Mouse (Mus musculus) 3134 (cell line): ENCODE measurements around the gene Cacng1.

ENCODE experiments used
- DNase-seq: peaks from one replicate; pipeline ENCODE4 v3.0.0-alpha.2; 2011; ENCODE audit warnings: low spot score; ENCODE audit not compliant: insufficient read length; ENCODE audit errors: extremely low read depth

Gene Cacng1

GRCm38 (mm10) chr11:107716332-107716938 is at the start of gene Cacng1:
TSS of gene Cacng1 (minus strand) at chr11:107716522.
- DNase-seq, result no peak

DNA sequence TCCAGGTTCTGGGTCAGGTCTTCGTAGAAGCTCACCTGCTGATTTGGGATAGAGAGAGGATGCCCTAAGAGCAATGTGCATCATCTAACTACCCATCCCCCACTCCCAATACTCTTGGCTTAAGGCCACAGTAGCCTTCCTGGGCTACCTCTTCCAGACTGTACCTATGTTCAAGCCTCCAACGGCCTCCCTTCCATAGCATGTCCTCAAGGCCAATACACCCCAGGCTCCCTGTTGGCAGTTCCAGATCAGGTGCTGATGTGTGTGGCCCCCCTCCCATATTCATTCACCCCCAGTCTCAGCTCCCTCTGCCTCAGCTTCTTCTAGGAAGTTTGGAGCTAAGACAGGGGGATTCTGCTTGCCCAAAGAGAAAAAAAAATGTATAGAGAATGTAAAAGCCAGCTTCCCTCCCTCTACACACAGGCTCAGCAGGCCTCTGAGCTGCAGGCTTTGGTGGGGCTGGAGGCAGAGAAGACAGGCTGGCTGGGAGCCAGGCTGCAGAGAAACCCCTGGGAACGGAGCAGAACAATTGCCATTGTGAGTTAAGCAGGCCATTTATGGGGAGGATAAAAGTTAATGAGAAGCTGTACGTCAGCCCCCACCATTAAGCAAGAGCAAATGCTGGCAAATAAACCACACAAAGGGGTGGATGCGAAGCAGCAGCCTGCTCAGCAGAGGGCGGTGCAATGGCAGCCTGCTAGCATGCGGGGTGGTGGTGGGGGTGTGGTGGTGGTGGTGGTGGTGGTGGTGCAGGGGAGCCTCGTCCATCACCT is 46.6 kb upstream of the Cacng1 start:
- no peak for DNase-seq

DNA sequence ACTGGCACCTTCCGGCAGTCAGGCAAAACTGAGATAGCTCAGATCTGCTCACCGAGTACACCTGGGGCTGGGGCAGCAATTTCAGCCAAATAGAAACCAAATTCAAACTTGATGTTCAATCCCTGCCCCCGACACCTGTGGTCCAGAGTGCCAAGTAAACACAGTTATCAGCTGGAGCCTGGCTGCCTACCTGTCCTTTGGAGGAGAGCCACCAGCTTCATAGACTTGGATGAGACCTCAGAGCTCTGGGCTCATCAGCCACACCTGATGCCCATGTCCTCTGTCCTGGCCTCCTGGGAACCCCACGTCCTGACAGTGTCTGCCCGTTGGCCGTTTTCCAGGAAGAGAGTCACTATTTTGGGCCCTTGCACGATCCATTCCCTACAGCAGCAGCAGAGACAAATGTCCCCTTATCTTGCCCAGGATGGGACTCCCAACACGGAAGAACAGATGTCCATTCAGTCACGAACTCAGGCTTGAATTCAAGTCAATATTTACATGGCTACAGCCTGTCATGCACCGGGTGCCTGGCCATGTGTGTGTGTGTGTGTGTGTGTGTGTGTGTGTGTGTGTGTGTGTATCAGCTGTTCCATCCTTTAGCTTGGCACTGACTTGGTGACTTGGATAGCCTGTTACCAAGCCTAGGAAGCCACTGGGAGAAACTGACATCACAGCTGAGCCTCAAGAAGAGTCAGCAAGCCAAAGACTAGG is 45.6 kb upstream of the Cacng1 start:
- no peak for DNase-seq

DNA sequence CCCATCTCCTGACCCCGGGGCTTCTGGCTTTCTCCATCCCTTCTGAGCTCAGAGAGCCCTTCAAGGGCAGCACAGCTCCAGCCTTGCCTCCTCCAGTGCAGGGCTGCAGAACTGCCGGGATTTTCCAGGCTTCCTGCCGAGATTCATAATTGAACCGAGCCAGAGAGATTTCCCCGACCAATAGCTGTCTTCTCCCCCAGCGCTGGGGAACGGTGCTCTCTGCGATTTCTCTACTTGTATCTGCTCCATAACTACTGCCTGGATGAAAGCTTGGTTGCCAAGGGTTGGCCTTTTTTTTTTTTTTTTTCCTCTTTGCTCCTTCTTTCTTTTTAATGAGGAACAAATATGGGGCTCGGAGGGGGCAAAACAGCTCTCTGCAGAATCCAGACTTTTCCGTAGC is 43.7 kb upstream of the Cacng1 start:
- no peak for DNase-seq

GRCm38 (mm10) chr11:107759516-107759915 is 43.2 kb upstream of the Cacng1 start:
- no peak for DNase-seq

GRCm38 (mm10) chr11:107749114-107749513 is 32.8 kb upstream of the Cacng1 start:
- DNase-seq, result no peak

DNA sequence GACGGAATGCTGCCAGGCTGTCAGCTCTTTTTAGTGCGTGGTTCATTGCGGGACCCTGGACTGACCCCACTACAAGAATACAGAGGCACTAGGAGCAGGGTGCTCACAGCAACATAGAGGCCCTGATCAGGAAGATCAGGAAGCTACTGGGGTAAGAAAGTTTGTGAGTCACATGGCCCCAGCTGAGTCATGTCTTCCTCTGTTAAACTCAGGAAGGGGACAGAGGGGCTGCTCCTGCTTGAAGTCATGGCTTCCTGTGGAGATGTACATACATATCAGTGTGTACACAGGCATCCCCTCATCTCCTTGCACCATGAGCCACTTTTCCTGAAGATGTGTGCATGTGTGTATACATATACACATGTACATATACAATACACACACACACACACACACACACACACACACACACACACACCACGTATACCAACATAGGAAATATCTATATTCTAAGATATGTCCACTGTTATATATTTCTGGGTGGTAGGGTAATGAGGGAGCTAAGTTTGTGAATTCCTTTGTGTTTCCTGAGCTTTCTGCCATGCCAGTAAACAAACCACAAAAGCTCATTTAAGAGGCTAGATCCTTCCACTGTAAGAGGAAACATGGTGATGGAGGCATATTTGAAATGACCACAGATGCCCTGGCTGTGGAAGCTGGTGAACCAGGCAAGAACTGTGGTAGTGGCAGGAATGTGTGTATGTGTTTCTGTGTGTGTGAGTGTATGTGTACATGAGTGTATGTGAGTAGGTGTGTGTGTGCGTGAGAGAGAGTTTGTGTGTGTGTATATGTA is 32.1 kb upstream of the Cacng1 start:
- peak; percentile 20 for DNase-seq

GRCm38 (mm10) chr11:107743100-107743499 is 26.8 kb upstream of the Cacng1 start:
- DNase-seq, result no peak

- DNase-seq, result peak; percentile 19
Observed at GRCm38 (mm10) chr11:107738418-107739099, 22.2 kb upstream of the Cacng1 start.

- peak; percentile 54 for DNase-seq
Observed at GRCm38 (mm10) chr11:107737886-107738285, 21.6 kb upstream of the Cacng1 start.

DNA sequence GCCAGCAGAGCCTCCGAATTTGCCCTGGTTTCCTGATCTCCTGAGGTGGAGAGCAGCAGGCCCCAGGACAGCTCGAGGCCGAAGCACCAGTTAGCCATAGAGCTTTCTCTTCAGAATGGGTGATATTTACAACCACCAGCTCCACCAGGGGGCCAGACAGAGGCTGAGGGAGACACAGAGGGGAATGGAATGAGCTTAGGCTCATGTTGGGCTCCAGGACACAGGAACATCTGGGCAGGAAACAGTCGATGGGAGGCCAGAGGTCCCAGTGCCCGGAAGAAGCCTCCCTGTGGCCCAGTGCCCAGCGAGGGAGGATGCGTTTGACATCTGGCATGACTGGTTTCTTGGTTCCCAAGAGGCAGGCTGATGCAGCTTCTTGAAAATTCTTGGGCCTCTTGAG is 17.8 kb upstream of the Cacng1 start:
- peak; percentile 51 for DNase-seq

- DNase-seq, result peak; percentile 72
Observed at GRCm38 (mm10) chr11:107731498-107731897, 15.2 kb upstream of the Cacng1 start.

DNA sequence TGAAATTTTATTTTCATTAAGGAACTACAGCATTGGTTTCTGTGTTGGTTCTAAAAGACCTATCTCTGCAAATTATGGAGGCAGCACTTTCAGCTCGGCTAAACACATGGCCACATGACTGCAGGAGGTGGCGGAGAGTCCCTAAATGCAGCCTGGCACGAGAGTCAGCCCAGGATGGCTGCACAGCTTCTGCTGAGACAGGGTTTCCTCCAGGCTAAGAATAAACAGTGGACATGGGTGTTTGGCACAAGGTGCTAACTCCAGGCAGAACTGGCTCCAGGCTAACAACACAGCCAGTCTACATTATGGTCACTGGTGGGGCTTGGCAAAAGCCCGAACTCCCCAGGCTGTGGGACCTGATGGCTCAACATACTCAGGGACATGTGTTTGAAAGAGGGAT is 14.6 kb upstream of the Cacng1 start:
- DNase-seq, result peak; percentile 41

GRCm38 (mm10) chr11:107729141-107729540 is 12.8 kb upstream of the Cacng1 start:
- no peak for DNase-seq

DNA sequence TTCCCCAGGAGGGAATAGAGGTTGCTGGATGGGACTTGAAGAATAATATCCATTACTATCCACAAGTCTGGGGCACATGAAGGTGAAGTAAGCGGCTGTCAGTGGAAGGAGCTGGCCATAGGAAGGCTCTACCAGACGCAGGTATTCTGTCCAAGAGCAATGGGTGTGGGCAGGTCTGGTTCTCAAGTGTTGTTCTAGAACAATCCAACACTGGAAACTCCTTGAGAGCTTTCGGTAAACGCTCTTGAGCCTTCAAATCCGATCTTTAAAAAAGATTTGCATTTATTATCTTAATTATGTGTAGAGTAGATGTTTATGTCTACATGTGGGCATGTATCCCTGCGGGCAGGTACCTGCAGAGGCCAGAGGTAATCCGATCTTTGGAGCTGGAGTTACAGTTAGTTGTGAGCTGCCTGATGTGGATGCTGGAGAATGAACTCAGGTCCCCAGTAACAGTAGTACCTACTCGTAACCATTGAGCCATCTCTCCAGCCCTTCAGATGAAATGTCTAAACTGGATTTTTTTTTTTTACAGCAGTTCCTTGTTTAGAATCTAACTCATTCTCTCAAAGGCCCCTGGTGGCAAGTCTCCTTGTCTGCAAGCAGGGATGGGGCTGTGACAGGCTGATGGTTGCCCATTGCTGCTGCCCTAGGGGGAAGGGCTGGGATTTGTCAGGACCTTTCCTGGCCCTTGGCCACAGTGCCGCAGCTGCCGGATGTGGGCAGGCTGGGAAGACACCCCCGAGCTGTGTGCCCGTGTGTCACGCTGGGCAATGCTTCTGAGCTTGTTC is 11.9 kb upstream of the Cacng1 start:
- DNase-seq, result peak; percentile 89

DNA sequence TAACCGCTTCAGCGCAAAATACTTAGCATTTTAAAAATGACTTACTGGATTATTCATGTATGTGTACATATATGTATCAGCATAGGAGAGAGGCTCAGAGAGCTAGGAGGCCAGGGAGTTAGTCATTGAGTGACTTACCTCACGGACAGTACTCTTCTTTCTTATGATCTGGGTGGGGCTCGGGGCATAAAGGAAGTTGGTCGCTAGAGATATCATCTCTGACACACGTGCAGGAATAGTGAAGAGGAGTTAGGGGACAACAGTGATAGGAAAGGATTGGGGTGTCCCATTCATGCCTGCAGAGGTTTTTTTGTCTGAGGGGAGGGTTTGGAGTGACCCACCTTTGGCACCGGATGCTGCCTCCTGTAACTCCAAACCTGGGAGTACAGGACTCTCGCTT is 8.3 kb upstream of the Cacng1 start:
- no peak for DNase-seq

DNA sequence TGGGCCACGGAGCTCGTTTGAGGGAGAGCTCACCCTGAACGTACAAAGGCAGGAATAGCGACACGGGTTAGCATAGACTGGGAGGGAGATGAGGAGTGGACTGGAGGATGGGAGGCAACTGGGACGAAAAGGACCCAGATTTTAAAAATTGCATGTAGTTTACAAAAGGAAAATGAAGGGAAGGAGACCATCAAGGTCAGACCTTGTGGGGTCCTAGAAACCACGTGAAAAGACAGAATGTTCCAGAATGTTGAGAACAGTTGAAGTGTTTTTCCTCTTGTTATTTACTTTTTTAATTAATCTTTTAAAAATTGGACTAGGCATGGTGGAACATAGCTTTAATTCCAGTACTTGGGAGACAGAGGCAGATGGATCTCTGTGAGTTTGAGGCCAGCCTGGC is 4.7 kb upstream of the Cacng1 start:
- no peak for DNase-seq

DNA sequence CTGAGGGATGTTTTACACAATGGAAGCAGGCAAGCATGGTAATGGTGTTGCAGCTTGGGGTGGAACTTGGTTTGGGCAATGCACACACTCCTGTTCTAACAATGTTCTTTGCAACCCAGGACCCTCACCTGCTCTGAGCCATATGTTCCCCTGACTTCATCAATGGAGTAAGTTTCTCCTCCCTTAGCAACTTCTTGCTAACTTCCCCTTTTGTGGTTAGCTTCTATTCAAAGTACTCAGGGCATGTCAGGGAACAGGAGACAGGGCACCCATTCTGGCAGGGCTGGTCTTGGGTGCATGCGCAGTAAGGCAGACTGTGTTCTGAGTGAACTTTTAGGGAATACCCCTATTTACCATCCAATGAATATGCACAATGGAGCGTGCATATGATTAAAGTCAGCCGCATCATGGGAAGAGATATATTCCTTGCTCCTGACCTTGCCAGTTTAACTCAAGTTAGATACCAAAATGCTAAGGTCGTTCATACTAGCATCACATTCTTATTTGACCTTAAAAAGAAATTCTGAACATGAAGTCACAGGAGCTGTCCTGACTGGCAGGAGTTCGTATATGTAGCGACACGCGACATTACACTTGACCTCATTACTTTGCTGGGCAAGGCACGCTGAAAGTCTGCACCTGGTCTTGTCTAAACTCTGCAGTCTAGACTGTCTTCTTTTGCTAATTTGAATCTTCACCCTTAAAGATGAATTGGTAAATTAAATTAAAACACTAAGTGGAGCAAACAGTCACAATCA is 4.1 kb upstream of the Cacng1 start:
- DNase-seq, result no peak

DNA sequence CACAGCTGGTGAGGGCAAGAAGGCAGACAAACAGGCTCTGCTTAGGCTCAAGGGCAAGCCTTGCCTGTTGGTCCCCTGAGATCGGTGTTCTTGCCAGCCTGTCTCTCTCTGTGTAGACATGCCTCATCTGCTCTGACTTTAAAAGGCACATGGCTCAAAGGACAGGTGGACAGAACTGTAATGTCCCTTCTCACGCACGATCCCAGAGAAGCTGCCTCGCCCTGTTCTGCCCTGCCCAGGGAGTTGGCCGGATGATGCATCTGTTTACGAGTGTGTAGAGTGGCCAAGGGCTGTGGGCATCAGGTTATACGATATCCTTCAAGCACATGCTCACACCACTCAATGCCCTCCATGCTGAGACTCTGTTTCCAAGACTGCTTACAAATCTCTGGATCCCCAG is 2.0 kb downstream of the Cacng1 start:
- peak; percentile 36 for DNase-seq
